Mouse (Mus musculus) cerebellum, postnatal 25 days (tissue): ENCODE measurements around the gene Tspan13.
A peak's percentile ranks its signal among the peaks of the same experiment; 100 is the strongest.

ENCODE experiments used
- DNase-seq, 2 experiments: peaks; one replicate each; pipeline ENCODE4 v3.0.0; 2021; ENCODE audit warnings: mixed read lengths in 2 of 2

Gene Tspan13

GRCm38 (mm10) chr12:36030660-36031363 lies 11.5 kb downstream of the Tspan13 start:
- DNase-seq, result no peak

DNA sequence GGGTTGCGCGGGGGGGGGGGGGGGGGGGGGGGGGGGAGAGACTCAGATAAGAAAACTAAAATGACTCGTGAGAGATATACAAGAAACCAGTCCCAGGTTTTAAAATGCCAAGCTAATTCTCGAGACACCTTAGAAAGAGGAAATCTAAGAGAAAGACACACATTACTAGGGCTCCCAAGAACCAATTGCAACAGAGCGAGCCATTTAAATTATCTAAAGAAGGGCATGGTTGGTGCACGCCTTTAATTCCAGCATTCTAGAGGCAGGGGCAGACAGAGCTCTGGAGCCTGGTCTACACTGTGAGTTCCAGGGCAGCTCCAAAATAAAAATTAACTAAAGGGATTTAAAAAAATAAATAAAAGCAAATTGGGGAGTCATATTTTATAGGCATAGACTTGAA lies 12.6 kb downstream of the Tspan13 start:
- DNase-seq, result no peak

- no peak for DNase-seq
Observed at GRCm38 (mm10) chr12:36028968-36029645, 13.2 kb downstream of the Tspan13 start.

- peak; percentile 11 to 22 for DNase-seq
Observed at GRCm38 (mm10) chr12:36027171-36027570, 15.1 kb downstream of the Tspan13 start.

DNA sequence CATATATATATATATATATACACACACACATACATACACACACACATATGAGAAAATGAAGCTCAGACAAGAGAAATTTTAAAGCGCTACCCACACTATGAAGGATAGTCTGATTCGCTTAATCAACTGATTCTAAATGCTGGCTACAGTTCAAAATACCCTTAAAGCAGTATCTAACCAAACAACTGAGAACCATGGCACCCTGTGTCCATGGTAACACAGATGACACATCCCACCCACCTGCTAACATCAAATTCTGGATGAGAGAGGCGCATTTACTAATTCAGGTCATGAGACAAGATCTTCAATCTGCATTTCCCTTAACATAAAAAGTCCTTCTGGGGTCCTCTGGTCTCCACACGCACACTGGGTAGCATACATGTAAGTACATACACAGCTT lies 16.2 kb downstream of the Tspan13 start:
- no peak for DNase-seq

- no peak for DNase-seq
Observed at GRCm38 (mm10) chr12:36020710-36021109, 21.6 kb downstream of the Tspan13 start.

DNA sequence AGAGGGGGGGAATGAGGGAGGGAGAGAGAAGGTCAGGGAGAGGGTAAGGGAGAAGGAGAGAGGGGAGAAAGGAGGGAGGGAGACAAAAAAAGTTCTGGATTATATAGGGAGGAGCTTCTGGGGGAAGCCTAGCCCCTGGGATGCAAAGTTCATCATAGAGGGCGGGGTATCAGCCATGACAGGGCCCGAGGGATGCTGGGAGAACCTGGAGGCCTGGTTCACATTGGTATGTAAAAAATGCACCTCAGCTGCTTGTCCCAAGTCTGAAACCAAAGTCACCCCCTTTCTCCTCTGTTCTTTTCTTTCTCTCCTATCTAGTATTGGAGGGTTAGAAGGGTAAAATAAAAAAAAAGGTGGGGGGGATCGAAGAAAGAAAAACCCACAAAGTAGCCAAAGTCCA lies 22.2 kb downstream of the Tspan13 start:
- DNase-seq, result no peak

DNA sequence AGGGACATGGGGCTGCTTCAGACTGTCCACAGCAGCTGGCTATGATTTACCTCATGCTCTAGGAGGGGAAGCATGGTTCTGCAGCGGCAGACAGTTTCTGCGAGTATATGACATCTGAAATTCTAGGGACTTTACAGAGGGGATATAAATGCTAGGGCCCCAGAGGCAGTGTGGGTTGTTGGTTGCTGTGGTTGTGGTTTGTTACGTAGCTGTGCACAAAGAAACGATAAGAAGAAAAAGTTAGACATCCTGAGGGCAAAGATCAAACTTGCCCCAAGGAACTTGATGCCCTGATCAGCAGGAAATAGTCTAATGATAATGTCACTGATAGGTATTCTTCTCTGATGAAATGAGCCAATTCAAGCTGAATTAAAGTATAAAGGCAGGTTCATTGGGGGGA lies 22.7 kb downstream of the Tspan13 start:
- no peak for DNase-seq

DNA sequence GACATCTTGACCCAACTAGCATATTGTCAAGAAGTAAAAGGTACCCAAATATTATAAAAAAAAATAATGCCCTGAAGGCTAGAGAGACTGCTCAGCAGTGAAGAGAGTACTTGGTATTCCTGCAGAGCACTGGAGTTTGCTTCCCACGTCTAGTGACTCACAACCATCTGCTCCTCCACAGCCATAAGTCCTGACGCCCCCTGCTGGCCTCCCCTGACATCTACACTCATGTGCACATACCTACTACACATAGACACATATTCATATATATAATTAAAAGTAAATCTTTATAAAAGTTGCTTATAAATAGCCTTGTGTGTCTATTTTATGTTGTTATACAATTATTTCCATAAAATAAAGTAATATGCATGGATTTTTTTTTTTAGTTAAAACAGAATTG lies 24.5 kb downstream of the Tspan13 start:
- peak; percentile 18 to 23 for DNase-seq

DNA sequence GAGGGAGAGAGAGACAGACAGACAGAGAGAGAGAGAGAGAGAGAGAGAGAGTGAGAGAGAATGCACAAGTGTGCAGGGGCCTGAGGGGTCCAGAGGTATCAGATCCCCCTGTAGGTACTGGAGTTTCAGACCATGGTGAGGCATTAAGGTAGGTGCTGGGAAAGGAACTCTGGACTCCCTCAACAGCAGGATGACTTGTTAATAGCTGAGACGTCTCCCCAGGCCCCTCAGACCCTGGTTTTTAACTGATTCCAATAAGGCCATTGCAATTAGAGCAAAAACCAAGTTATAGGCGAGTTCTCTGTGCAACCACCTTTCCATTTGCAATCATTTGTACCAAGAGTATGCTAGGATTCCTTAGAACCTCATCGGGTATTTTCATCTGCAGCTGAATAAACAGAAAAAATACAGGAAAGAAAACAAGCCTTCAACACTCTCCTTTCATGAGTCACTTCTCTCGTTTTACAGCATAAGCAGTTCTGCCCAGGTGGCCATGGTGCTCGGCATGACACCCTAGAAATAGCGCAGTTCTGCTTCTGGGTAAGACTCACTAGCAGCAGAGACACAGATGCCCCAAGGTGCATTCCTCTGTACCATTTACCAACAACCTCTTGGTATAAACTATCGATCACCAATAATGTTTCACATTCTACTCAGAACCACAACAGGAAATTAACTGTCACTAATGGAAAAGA lies 28.9 kb downstream of the Tspan13 start:
- DNase-seq, result no peak

- DNase-seq, result no peak
Observed at GRCm38 (mm10) chr12:36008364-36009047, 33.8 kb downstream of the Tspan13 start.

- no peak for DNase-seq
Observed at GRCm38 (mm10) chr12:36007581-36007980, 34.7 kb downstream of the Tspan13 start.

DNA sequence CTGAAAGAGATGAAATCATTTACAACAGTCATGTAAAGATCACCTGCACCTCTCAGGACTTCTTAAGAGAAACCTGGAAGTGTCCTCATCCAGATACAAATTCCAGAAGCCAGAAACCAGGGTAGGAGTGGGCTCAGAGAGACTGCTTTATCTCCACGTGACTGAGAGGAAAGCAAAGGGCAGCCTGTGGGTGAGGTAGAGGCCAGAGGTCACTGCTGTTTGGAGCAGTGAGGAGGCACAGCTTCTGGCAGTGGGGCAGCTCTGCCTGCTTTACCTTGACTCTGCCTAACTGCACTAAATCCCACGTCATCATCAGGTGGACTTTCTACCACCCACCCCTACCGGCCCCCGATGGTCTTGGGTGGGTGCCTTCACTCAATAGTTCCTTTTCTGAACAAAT lies 37.6 kb downstream of the Tspan13 start:
- DNase-seq, result no peak

DNA sequence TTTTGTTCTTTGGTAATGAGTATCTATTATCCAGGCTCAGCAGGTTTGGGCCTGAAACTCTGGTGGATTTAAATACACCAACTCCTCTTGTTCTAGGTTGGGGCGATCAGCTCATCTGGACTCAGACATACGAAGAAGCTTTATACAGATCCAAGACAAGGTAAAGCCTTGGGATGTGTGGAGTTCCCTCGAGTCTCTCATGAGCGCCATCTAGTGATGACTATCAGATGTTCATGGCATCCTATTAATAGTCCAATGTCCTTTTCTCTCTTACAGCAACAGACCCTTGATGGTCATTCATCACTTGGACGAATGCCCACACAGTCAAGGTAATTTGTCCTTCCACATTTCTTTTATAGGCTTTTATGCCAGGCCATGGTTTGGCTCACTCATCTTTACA lies 46.5 kb downstream of the Tspan13 start:
- peak in 1 of 2 experiments; percentile 29 for DNase-seq

- DNase-seq, result no peak
Observed at GRCm38 (mm10) chr12:35994098-35994497, 48.2 kb downstream of the Tspan13 start.

- no peak for DNase-seq
Observed at GRCm38 (mm10) chr12:35993583-35993982, 48.7 kb downstream of the Tspan13 start.

GRCm38 (mm10) chr12:35992711-35993110 lies 49.6 kb downstream of the Tspan13 start, which contains the start of gene Agr2:
Gene Agr2 (plus strand): TSS chr12:35992907.
- DNase-seq, result no peak

GRCm38 (mm10) chr12:35984743-35985142 lies 57.6 kb downstream of the Tspan13 start:
- no peak for DNase-seq

GRCm38 (mm10) chr12:35983472-35983871 lies 58.8 kb downstream of the Tspan13 start:
- DNase-seq, result no peak

DNA sequence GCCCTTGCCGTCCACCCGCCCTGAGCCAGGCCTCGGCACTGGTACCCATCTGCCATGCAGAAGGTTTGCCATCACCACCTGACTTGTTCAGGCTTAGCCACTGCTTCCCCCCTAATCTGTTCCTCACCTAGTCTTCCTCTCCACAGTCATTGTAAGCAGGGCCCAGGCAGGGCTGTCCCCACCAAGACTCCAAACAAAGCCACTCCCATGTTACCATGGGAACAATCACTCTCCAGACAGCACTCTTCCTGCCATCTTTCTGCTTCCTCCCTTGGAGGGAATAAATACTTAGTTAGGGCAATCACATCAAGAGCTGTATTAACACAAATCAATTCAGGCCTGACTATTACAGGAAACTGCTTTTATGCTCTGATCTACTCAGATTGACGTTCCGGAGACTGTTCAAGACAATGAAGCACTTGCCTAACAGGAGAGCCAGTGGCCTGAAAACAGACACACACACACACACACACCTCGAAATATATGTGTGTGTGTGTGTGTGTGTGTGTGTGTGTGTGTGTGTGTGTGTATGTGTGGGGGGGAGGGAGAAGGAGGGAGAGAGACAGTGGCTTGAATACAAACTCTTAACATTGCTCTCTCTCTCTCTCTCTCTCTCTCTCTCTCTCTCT lies 60.5 kb downstream of the Tspan13 start:
- no peak for DNase-seq

DNA sequence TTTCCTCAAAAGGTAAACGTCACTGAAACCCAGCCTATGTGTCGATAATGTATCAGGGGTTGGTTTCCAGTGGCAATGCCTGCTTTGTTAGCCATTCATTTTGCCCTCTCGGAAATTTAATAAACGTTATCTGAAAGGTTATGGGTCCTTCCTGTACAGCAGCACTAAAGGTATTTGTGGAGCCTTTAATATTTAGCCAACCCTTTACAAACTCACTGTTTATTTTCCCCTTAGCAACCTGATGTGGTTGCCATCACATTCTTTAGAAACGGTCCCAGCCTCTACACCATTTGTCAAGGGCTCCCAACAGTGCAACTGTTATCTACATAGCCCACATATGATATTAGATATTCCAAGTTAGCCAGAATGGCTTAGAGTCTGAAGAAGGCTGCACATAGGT lies 62.7 kb downstream of the Tspan13 start:
- no peak for DNase-seq

GRCm38 (mm10) chr12:35977633-35978246 lies 64.6 kb downstream of the Tspan13 start:
- DNase-seq, result no peak
